Mouse (Mus musculus): Measurements from ENCODE around the gene Lins1. TPM values are rescaled to one million over a fixed set of nuclear protein-coding genes. Genes with fewer than 3 reads are reported as not detected.

The Lins1 gene
- total and polyA plus RNA-seq, 3 experiments = 8.3 to 15.9 (median 9.8) TPM

Other genes with a start within 250 kb of the Lins1 start
- gene Asb7, start 293 bp upstream of the Lins1 start, total RNA-seq (2012; rRNA removed) = 6.5 and 6.6 TPM in 2 replicates
- 6.2 and 6.7 TPM in 2 replicates for gene Asb7, start 293 bp upstream of the Lins1 start, total RNA-seq (2014; rRNA removed)
- gene Asb7, start 293 bp upstream of the Lins1 start, polyA plus RNA-seq (2012; ENCODE audit: insufficient read length, low read depth) = 5.5 and 5.6 TPM in 2 replicates
- 0.08 and 0.13 TPM in 2 replicates for gene Cers3, start 53.6 kb downstream of the Lins1 start, total RNA-seq (2012; rRNA removed)
- gene Cers3, start 53.6 kb downstream of the Lins1 start, total RNA-seq (2014; rRNA removed) = 0.08 and 0.19 TPM in 2 replicates
- gene Cers3, start 53.6 kb downstream of the Lins1 start, polyA plus RNA-seq (2012; ENCODE audit: insufficient read length, low read depth) = 0.23 TPM in 1 of 2 replicates, not detected in the other
- gene Adamts17, start 149.8 kb downstream of the Lins1 start, total RNA-seq (2012; rRNA removed) = not detected in 2 replicates
- gene Adamts17, start 149.8 kb downstream of the Lins1 start, total RNA-seq (2014; rRNA removed) = not detected in 2 replicates
- not detected in 2 replicates for gene Adamts17, start 149.8 kb downstream of the Lins1 start, polyA plus RNA-seq (2012; ENCODE audit: insufficient read length, low read depth)